Mouse (Mus musculus): ENCODE measurements around the gene Klk10.

The Klk10 gene

GRCm38 (mm10) chr7:43797333-43797769 is 16.5 kb downstream of the Klk10 start, which contains the start of gene Klk8:
Klk8 (plus strand) TSS chr7:43797577.
- DNase-seq: peak; percentile 55

GRCm38 (mm10) chr7:43797844-43798462 is 17.1 kb downstream of the Klk10 start:
- DNase-seq: peak; percentile 57

GRCm38 (mm10) chr7:43799876-43800275 is 19.0 kb downstream of the Klk10 start:
- no peak for DNase-seq

- DNase-seq: no peak
Measured at GRCm38 (mm10) chr7:43810994-43811393, 30.2 kb downstream of the Klk10 start, which contains the start of gene Klk7. Klk7 (plus strand) TSS chr7:43811294.

- DNase-seq: no peak
Measured at GRCm38 (mm10) chr7:43815211-43815610, 34.4 kb downstream of the Klk10 start.

- no peak for DNase-seq
Measured at GRCm38 (mm10) chr7:43816746-43817145, 35.9 kb downstream of the Klk10 start.

- no peak for DNase-seq
Measured at GRCm38 (mm10) chr7:43821581-43821980, 40.7 kb downstream of the Klk10 start.

GRCm38 (mm10) chr7:43824199-43824598 is 43.4 kb downstream of the Klk10 start, which contains the start of gene Klk6:
Klk6 (plus strand) TSS chr7:43824499.
- no peak for DNase-seq

- no peak for DNase-seq
Measured at GRCm38 (mm10) chr7:43826056-43826455, 45.2 kb downstream of the Klk10 start.

GRCm38 (mm10) chr7:43827706-43828105 is 46.9 kb downstream of the Klk10 start:
- no peak for DNase-seq

- DNase-seq: no peak
Measured at GRCm38 (mm10) chr7:43829006-43829405, 48.2 kb downstream of the Klk10 start.
